In genomic region chr6:87849780-87850154, GRCm38 (mm10) we compare ENCODE assay signal across 8 mouse cellular contexts. TPM values are rescaled to one million over a fixed set of nuclear protein-coding genes. Genes with fewer than 3 reads are reported as not detected.
DNase-seq lines count a peak whose midpoint lies in the region; ATAC-seq and TF ChIP-seq lines count a peak whose summit lies in the region.

No protein-coding gene starts in this region.

- peak; percentile 58 for DNase-seq in lung, embryonic 14.5 days
- DNase-seq in lung, postnatal 10 days: no peak
- peak; percentile 34 for DNase-seq in hindbrain, postnatal 0 days (ENCODE audit: low spot score)
- DNase-seq in layer of hippocampus, adult 11-12 months (ENCODE audit: low spot score): no peak
- DNase-seq in gastrocnemius, postnatal 10 days: no peak
- DNase-seq in urinary bladder, postnatal 4 days (ENCODE audit: low spot score in 2 of 2): no peak

- 0 out of 2 replicates have a peak, but pooled peaks cover 4% of the 10 kb centered on the region for H3K4me1 ChIP-seq in lung, embryonic 14.5 days (ENCODE audit: insufficient read depth)
- peaks cover 4% of the 10 kb centered on the region; the same call in 1 of the 2 replicates for H3K4me1 ChIP-seq in brown adipose tissue, adult 24 weeks (ENCODE audit: control insufficient read depth, insufficient read depth, insufficient read length, low read length)
- H3K4me1 ChIP-seq in hindbrain, postnatal 0 days (ENCODE audit: insufficient read depth, low read length): peaks cover 9% of the 10 kb centered on the region; the same call in 1 of the 2 replicates
- peaks cover 38% of the 10 kb centered on the region for H3K4me1 ChIP-seq in midbrain, embryonic 13.5 days (replicated peaks)

- peak overlapping the region; percentile 87 for H3K4me2 ChIP-seq in lung, embryonic 14.5 days
- peak overlapping the region; percentile 83 for H3K4me2 ChIP-seq in hindbrain, postnatal 0 days (ENCODE audit: low read depth, low read length)
- H3K4me2 ChIP-seq in midbrain, embryonic 13.5 days (replicated peaks): peak overlapping the region; percentile 88

- peak overlapping the region; percentile 94; the same call in 1 of the 2 replicates for H3K27ac ChIP-seq in lung, embryonic 14.5 days (ENCODE audit: low read depth)
- peak overlapping the region; percentile 97 for H3K27ac ChIP-seq in brown adipose tissue, adult 24 weeks (replicated peaks; ENCODE audit: low read depth, low read length)
- peak overlapping the region; percentile 98; the same call in 1 of the 2 replicates for H3K27ac ChIP-seq in hindbrain, postnatal 0 days
- no peak overlapping the region for H3K27ac ChIP-seq in midbrain, embryonic 13.5 days

- no peaks in the 10 kb centered on the region for H3K27me3 ChIP-seq in lung, embryonic 14.5 days (ENCODE audit: insufficient read depth, low read length)
- no peaks in the 10 kb centered on the region for H3K27me3 ChIP-seq in hindbrain, postnatal 0 days (ENCODE audit: insufficient read depth, low read length)
- H3K27me3 ChIP-seq in midbrain, embryonic 13.5 days: no peaks in the 10 kb centered on the region

- no peak for TF ChIP-seq CTCF in lung, embryonic 14.5 days (IDR thresholded peaks at IDR 0.05; ENCODE audit: low read depth)
- TF ChIP-seq CTCF in hindbrain, postnatal 0 days (IDR thresholded peaks at IDR 0.05; ENCODE audit: low read depth): no peak

- H3K9ac ChIP-seq in lung, embryonic 14.5 days: peak overlapping the region; percentile 100
- H3K9ac ChIP-seq in hindbrain, postnatal 0 days (replicated peaks; ENCODE audit: low read length): peak overlapping the region; percentile 100
- H3K9ac ChIP-seq in midbrain, embryonic 13.5 days (replicated peaks): peak overlapping the region; percentile 98

- 0% methylated on average over 8 of the region's 8 CpGs for WGBS in lung, embryonic 14.5 days
- under 1% methylated on average over 8 of the region's 8 CpGs for WGBS in hindbrain, postnatal 0 days
- 0% methylated on average over 8 of the region's 8 CpGs for WGBS in midbrain, embryonic 13.5 days

- ATAC-seq in lung, embryonic 14.5 days (ENCODE audit: insufficient read depth): no peak
- ATAC-seq in hindbrain, postnatal 0 days: no peak
- ATAC-seq in midbrain, embryonic 13.5 days: no peak

- H3K36me3 ChIP-seq in lung, embryonic 14.5 days (ENCODE audit: insufficient read depth): peaks cover 31% of the 10 kb centered on the region
- peaks cover 8% of the 10 kb centered on the region for H3K36me3 ChIP-seq in hindbrain, postnatal 0 days (ENCODE audit: insufficient read depth, low read length)
- peaks cover 13% of the 10 kb centered on the region for H3K36me3 ChIP-seq in midbrain, embryonic 13.5 days

- H3K9me3 ChIP-seq in lung, embryonic 14.5 days (ENCODE audit: low read depth, low read length): no peaks in the 10 kb centered on the region
- no peaks in the 10 kb centered on the region for H3K9me3 ChIP-seq in hindbrain, postnatal 0 days (ENCODE audit: low read length)
- no peaks in the 10 kb centered on the region for H3K9me3 ChIP-seq in midbrain, embryonic 13.5 days

- H3K4me3 ChIP-seq in lung, embryonic 14.5 days (ENCODE audit: low read depth, low read length): peak overlapping the region; percentile 100
- H3K4me3 ChIP-seq in brown adipose tissue, adult 24 weeks (ENCODE audit: insufficient read depth, low read depth, low read length): peak overlapping the region; percentile 92
- H3K4me3 ChIP-seq in hindbrain, postnatal 0 days (ENCODE audit: low read length): peak overlapping the region; percentile 99
- peak overlapping the region; percentile 99 for H3K4me3 ChIP-seq in midbrain, embryonic 13.5 days (replicated peaks)

RNA-seq across cellular contexts. Expression of gene Cnbp, which starts 1.1 kb away (rescaled TPM):
- 1,237 and 1,257 TPM in 2 replicates for polyA plus RNA-seq in lung, embryonic 14.5 days (2014; fragmentation: Nextera tagmentation; extraction: Ambion mirVana)
- 367 and 450 TPM in 2 replicates for polyA plus RNA-seq in brown adipose tissue, adult 24 weeks (2012; ENCODE audit: insufficient read depth, insufficient read length, missing spikeins)
- 196 and 209 TPM in 2 replicates for total RNA-seq in hindbrain, postnatal 0 days (2014; rRNA removed)
- 660 and 682 TPM in 2 replicates for polyA plus RNA-seq in hindbrain, postnatal 0 days (2015; fragmentation: Nextera tagmentation; extraction: Ambion mirVana)
- 700 and 708 TPM in 2 replicates for polyA plus RNA-seq in midbrain, embryonic 13.5 days (2015; fragmentation: Nextera tagmentation; extraction: Ambion mirVana)
- total RNA-seq in gastrocnemius, postnatal 10 days (2021): 100 to 1,000 TPM; 444 to 488 TPM

RNA-seq across cellular contexts. Expression of gene Isy1, which starts 11.2 kb away (rescaled TPM):
- 50.8 and 52.9 TPM in 2 replicates for polyA plus RNA-seq in lung, embryonic 14.5 days (2014; fragmentation: Nextera tagmentation; extraction: Ambion mirVana)
- polyA plus RNA-seq in brown adipose tissue, adult 24 weeks (2012; ENCODE audit: insufficient read depth, insufficient read length, missing spikeins): 21.0 and 31.7 TPM in 2 replicates
- total RNA-seq in hindbrain, postnatal 0 days (2014; rRNA removed): 7.9 and 11.3 TPM in 2 replicates
- 27.4 and 31.5 TPM in 2 replicates for polyA plus RNA-seq in hindbrain, postnatal 0 days (2015; fragmentation: Nextera tagmentation; extraction: Ambion mirVana)
- 34.4 and 36.9 TPM in 2 replicates for polyA plus RNA-seq in midbrain, embryonic 13.5 days (2015; fragmentation: Nextera tagmentation; extraction: Ambion mirVana)
- 10 to 100 TPM; 22.0 to 26.9 TPM for total RNA-seq in gastrocnemius, postnatal 10 days (2021)

RNA-seq across cellular contexts. Expression of gene Gm45140, which starts 14.2 kb away (rescaled TPM):
- polyA plus RNA-seq in lung, embryonic 14.5 days (2014; fragmentation: Nextera tagmentation; extraction: Ambion mirVana): 3.3 and 5.0 TPM in 2 replicates
- not detected in 2 replicates for polyA plus RNA-seq in brown adipose tissue, adult 24 weeks (2012; ENCODE audit: insufficient read depth, insufficient read length, missing spikeins)
- 0.54 TPM in 1 of 2 replicates, not detected in the other for total RNA-seq in hindbrain, postnatal 0 days (2014; rRNA removed)
- polyA plus RNA-seq in hindbrain, postnatal 0 days (2015; fragmentation: Nextera tagmentation; extraction: Ambion mirVana): 1.5 and 2.0 TPM in 2 replicates
- 3.2 and 3.3 TPM in 2 replicates for polyA plus RNA-seq in midbrain, embryonic 13.5 days (2015; fragmentation: Nextera tagmentation; extraction: Ambion mirVana)
- 1 to 10 TPM; 1.7 to 2.5 TPM for total RNA-seq in gastrocnemius, postnatal 10 days (2021)

RNA-seq across cellular contexts. Expression of gene Rab43, which starts 37.8 kb away (rescaled TPM):
- polyA plus RNA-seq in lung, embryonic 14.5 days (2014; fragmentation: Nextera tagmentation; extraction: Ambion mirVana): 12.2 and 12.5 TPM in 2 replicates
- polyA plus RNA-seq in brown adipose tissue, adult 24 weeks (2012; ENCODE audit: insufficient read depth, insufficient read length, missing spikeins): 4.7 and 16.0 TPM in 2 replicates
- total RNA-seq in hindbrain, postnatal 0 days (2014; rRNA removed): 18.6 and 27.3 TPM in 2 replicates
- 7.4 and 8.0 TPM in 2 replicates for polyA plus RNA-seq in hindbrain, postnatal 0 days (2015; fragmentation: Nextera tagmentation; extraction: Ambion mirVana)
- 7.5 and 9.6 TPM in 2 replicates for polyA plus RNA-seq in midbrain, embryonic 13.5 days (2015; fragmentation: Nextera tagmentation; extraction: Ambion mirVana)
- 10 to 100 TPM; 10.1 to 14.9 TPM for total RNA-seq in gastrocnemius, postnatal 10 days (2021)

RNA-seq across cellular contexts. Expression of gene Copg1, which starts 37.8 kb away (rescaled TPM):
- polyA plus RNA-seq in lung, embryonic 14.5 days (2014; fragmentation: Nextera tagmentation; extraction: Ambion mirVana): 177 TPM in 2 replicates
- 40.1 and 45.5 TPM in 2 replicates for polyA plus RNA-seq in brown adipose tissue, adult 24 weeks (2012; ENCODE audit: insufficient read depth, insufficient read length, missing spikeins)
- total RNA-seq in hindbrain, postnatal 0 days (2014; rRNA removed): 242 and 247 TPM in 2 replicates
- polyA plus RNA-seq in hindbrain, postnatal 0 days (2015; fragmentation: Nextera tagmentation; extraction: Ambion mirVana): 200 and 216 TPM in 2 replicates
- 159 TPM in 2 replicates for polyA plus RNA-seq in midbrain, embryonic 13.5 days (2015; fragmentation: Nextera tagmentation; extraction: Ambion mirVana)
- 10 to 100 TPM; 51.6 to 63.7 TPM for total RNA-seq in gastrocnemius, postnatal 10 days (2021)

Comparison
In these comparisons a context has a peak if more than half of its experiments do, and no peak if none do; other contexts are left out.
1. DNase-seq: peak in lung, embryonic 14.5 days (single experiment) and hindbrain, postnatal 0 days (single experiment); none in lung, postnatal 10 days (single experiment), layer of hippocampus, adult 11-12 months (single experiment), gastrocnemius, postnatal 10 days (single experiment) and urinary bladder, postnatal 4 days (0 of 2).
2. Peak in every context shown above with its lines, with median percentiles within 50 percentile points of each other: H3K4me2 ChIP-seq, H3K4me3 ChIP-seq and H3K9ac ChIP-seq.